Mouse (Mus musculus) bone marrow, adult 2 months (tissue): Measurements from ENCODE around the gene Slc15a3. TPM values are rescaled to one million over a fixed set of nuclear protein-coding genes. Genes with fewer than 3 reads are reported as not detected.
A peak's percentile ranks its signal among the peaks of the same experiment; 100 is the strongest.

Experiments
- H3K27ac ChIP-seq: fragments of 200-500 bp; 2 replicates; pipeline ENCODE4 v1.5.1; 2012; ENCODE audit warnings: low read depth, mild to moderate bottlenecking, control low read depth, inconsistent platforms, low read length; ENCODE audit not compliant: control insufficient read depth, poor library complexity, insufficient read depth
- H3K4me1 ChIP-seq: fragments of 200-500 bp; 2 replicates; pipeline ENCODE4 v1.6.1; 2011; ENCODE audit warnings: low read length; ENCODE audit not compliant: control insufficient read depth, insufficient read depth
- H3K4me3 ChIP-seq: fragments of 200-500 bp; replicated peaks from 2 replicates; pipeline ENCODE3; 2011; ENCODE audit warnings: mild to moderate bottlenecking, low read depth, low read length, control low read depth; ENCODE audit not compliant: control insufficient read depth
- CTCF ChIP-seq: fragments of 200-500 bp; IDR thresholded peaks from 2 replicates; pipeline ENCODE4 v1.5.1; 2011; ENCODE audit warnings: low read length, control low read depth; ENCODE audit not compliant: control insufficient read depth, insufficient read depth
- POLR2A ChIP-seq: fragments of 200-500 bp; IDR thresholded peaks from 2 replicates; pipeline ENCODE4 v1.6.1; 2011; ENCODE audit warnings: low read depth, mild to moderate bottlenecking, control low read depth, low read length, borderline replicate concordance; ENCODE audit not compliant: control insufficient read depth
- WGBS: fragments of 180-500 bp; shearing (Covaris S2); methylation state at CpG from one replicate; pipeline ENCODE4 v1.1.7; 2018; 5-methylcytosine and 5-hydroxymethylcytosine counted together
- polyA plus RNA-seq: library from polyadenylated mRNA; stranded (reverse); fragments of >200 nt; gene quantifications from 2 replicates; pipeline ENCODE4 v1.2.4, GENCODE M21; 2011; ENCODE audit warnings: low replicate concordance; ENCODE audit not compliant: missing spikeins, insufficient read depth, insufficient read length

The Slc15a3 gene
- polyA plus RNA-seq, 1 experiment: 19.7 TPM

- no peaks in the 10 kb centered on the region for H3K4me1 ChIP-seq
- no peak overlapping the region for H3K27ac ChIP-seq
- H3K4me3 ChIP-seq: no peak overlapping the region
- no peak for TF ChIP-seq CTCF
- TF ChIP-seq POLR2A: no peak
- 89% methylated on average over 7 of the region's 7 CpGs for WGBS
These were observed 25.6 kb upstream of the Slc15a3 start for GRCm38 (mm10) chr19:10813905-10814304.

- Histone ChIP-seq H3K4me3 (no peak overlapping the region), H3K4me1 (no peaks in the 10 kb centered on the region), H3K27ac (no peak overlapping the region)
- TF ChIP-seq CTCF: no peak
- no peak for TF ChIP-seq POLR2A
- WGBS: 79% methylated on average over 6 of the region's 6 CpGs
These were observed 23.7 kb upstream of the Slc15a3 start for GRCm38 (mm10) chr19:10815871-10816270.

GRCm38 (mm10) chr19:10816462-10816861 is 23.1 kb upstream of the Slc15a3 start:
- Histone ChIP-seq H3K27ac (no peak overlapping the region), H3K4me1 (no peaks in the 10 kb centered on the region), H3K4me3 (no peak overlapping the region)
- TF ChIP-seq POLR2A (no peak), CTCF (no peak)
- 55% methylated on average over 2 of the region's 2 CpGs for WGBS

- Histone ChIP-seq H3K4me3 (no peak overlapping the region), H3K27ac (no peak overlapping the region), H3K4me1 (no peaks in the 10 kb centered on the region)
- WGBS: 31% methylated on average over 17 of the region's 17 CpGs
- no peak for TF ChIP-seq CTCF
- TF ChIP-seq POLR2A: no peak
These were observed 21.1 kb upstream of the Slc15a3 start for GRCm38 (mm10) chr19:10818217-10818946.

- no peak for TF ChIP-seq POLR2A
- TF ChIP-seq CTCF: no peak
- Histone ChIP-seq H3K4me1 (no peaks in the 10 kb centered on the region), H3K27ac (no peak overlapping the region), H3K4me3 (no peak overlapping the region)
- 62% methylated on average over 7 of the region's 7 CpGs for WGBS
These were observed 18.2 kb upstream of the Slc15a3 start for GRCm38 (mm10) chr19:10821319-10821718.

- Histone ChIP-seq H3K4me3 (no peak overlapping the region), H3K27ac (no peak overlapping the region), H3K4me1 (no peaks in the 10 kb centered on the region)
- 84% methylated on average over 4 of the region's 4 CpGs for WGBS
- TF ChIP-seq POLR2A (no peak), CTCF (no peak)
These were observed 17.0 kb upstream of the Slc15a3 start for GRCm38 (mm10) chr19:10822534-10822933.

- Histone ChIP-seq H3K4me1 (no peaks in the 10 kb centered on the region), H3K27ac (no peak overlapping the region)
- WGBS: 76% methylated on average over 7 of the region's 7 CpGs
These were observed 15.5 kb upstream of the Slc15a3 start for GRCm38 (mm10) chr19:10824061-10824460.

GRCm38 (mm10) chr19:10828321-10828720 is 11.2 kb upstream of the Slc15a3 start:
- WGBS: 70% methylated on average over 5 of the region's 5 CpGs
- Histone ChIP-seq H3K27ac (0 out of 2 replicates have a peak overlapping the region, but pooled peaks have one; percentile 5), H3K4me3 (no peak overlapping the region), H3K4me1 (peaks cover 2% of the 10 kb centered on the region; the same call in 1 of the 2 replicates)
- TF ChIP-seq CTCF (no peak), POLR2A (no peak)

More at GRCm38 (mm10) chr19:10824061-10824460, 15.5 kb upstream of the Slc15a3 start:
- H3K4me3 ChIP-seq: no peak overlapping the region
- no peak for TF ChIP-seq CTCF
- TF ChIP-seq POLR2A: no peak

- 39% methylated on average over 16 of the region's 16 CpGs for whole genome bisulfite sequencing
- Histone ChIP-seq H3K27ac (no peak within 1 kb of the TSS), H3K4me1 (peaks cover 2% of the 10 kb centered on the region; the same call in 1 of the 2 replicates), H3K4me3 (peak within 1 kb of the TSS; percentile 25)
- TF ChIP-seq POLR2A (no peak), CTCF (no peak)
These were observed 9.9 kb upstream of the Slc15a3 start, which contains the start of gene Cd6 for GRCm38 (mm10) chr19:10829436-10830175. Cd6 (minus strand) TSS chr19:10830058.
